Mouse (Mus musculus): ENCODE data around the gene Timp2.
"Not testable (repeated sequence)": the region's sequence is repeated elsewhere in the genome, so short reads cannot be mapped to it uniquely, and the experiment has no call there.

Gene Timp2

GRCm38 (mm10) chr11:118337491-118338168 is 17.9 kb downstream of the Timp2 start:
- peak; percentile 92 for DNase-seq (ENCODE audit: low read depth, low spot score)

GRCm38 (mm10) chr11:118333431-118333830 is 22.1 kb downstream of the Timp2 start:
- no peak for DNase-seq (ENCODE audit: low read depth, low spot score)

GRCm38 (mm10) chr11:118332376-118332775 is 23.2 kb downstream of the Timp2 start:
- no peak for DNase-seq (ENCODE audit: low read depth, low spot score)

GRCm38 (mm10) chr11:118330777-118331176 is 24.8 kb downstream of the Timp2 start:
- peak; percentile 79 for DNase-seq (ENCODE audit: low read depth, low spot score)

- DNase-seq (ENCODE audit: low read depth, low spot score), result no peak
Measured at GRCm38 (mm10) chr11:118330361-118330760, 25.2 kb downstream of the Timp2 start.

GRCm38 (mm10) chr11:118328947-118329346 is 26.6 kb downstream of the Timp2 start:
- no peak for DNase-seq (ENCODE audit: low read depth, low spot score)

- no peak for DNase-seq (ENCODE audit: low read depth, low spot score)
Measured at GRCm38 (mm10) chr11:118328511-118328910, 27.0 kb downstream of the Timp2 start.

GRCm38 (mm10) chr11:118326991-118327971 is 28.3 kb downstream of the Timp2 start:
- DNase-seq (ENCODE audit: low read depth, low spot score), result peak; percentile 97

- no peak for DNase-seq (ENCODE audit: low read depth, low spot score)
Measured at GRCm38 (mm10) chr11:118326491-118326890, 29.0 kb downstream of the Timp2 start.

- DNase-seq (ENCODE audit: low read depth, low spot score), result no peak
Measured at GRCm38 (mm10) chr11:118324541-118324940, 31.0 kb downstream of the Timp2 start.

- DNase-seq (ENCODE audit: low read depth, low spot score), result no peak
Measured at GRCm38 (mm10) chr11:118323974-118324373, 31.6 kb downstream of the Timp2 start.

GRCm38 (mm10) chr11:118322647-118323046 is 32.9 kb downstream of the Timp2 start:
- DNase-seq (ENCODE audit: low read depth, low spot score), result peak; percentile 54

- DNase-seq (ENCODE audit: low read depth, low spot score), result no peak
Measured at GRCm38 (mm10) chr11:118321971-118322370, 33.6 kb downstream of the Timp2 start.

- DNase-seq (ENCODE audit: low read depth, low spot score), result peak; percentile 85
Measured at GRCm38 (mm10) chr11:118321500-118321899, 34.0 kb downstream of the Timp2 start.

- peak; percentile 74 for DNase-seq (ENCODE audit: low read depth, low spot score)
Measured at GRCm38 (mm10) chr11:118318678-118319077, 36.9 kb downstream of the Timp2 start.

GRCm38 (mm10) chr11:118317129-118317528 is 38.4 kb downstream of the Timp2 start:
- peak; percentile 77 for DNase-seq (ENCODE audit: low read depth, low spot score)

- no peak for DNase-seq (ENCODE audit: low read depth, low spot score)
Measured at GRCm38 (mm10) chr11:118316231-118316806, 39.2 kb downstream of the Timp2 start.

- DNase-seq (ENCODE audit: low read depth, low spot score), result no peak
Measured at GRCm38 (mm10) chr11:118312132-118312723, 43.3 kb downstream of the Timp2 start.

GRCm38 (mm10) chr11:118307962-118308361 is 47.6 kb downstream of the Timp2 start:
- not testable (repeated sequence) for DNase-seq (ENCODE audit: low read depth, low spot score)

GRCm38 (mm10) chr11:118303959-118304358 is 51.6 kb downstream of the Timp2 start:
- not testable (repeated sequence) for DNase-seq (ENCODE audit: low read depth, low spot score)

GRCm38 (mm10) chr11:118298810-118299209 is 56.7 kb downstream of the Timp2 start:
- DNase-seq (ENCODE audit: low read depth, low spot score), result no peak

GRCm38 (mm10) chr11:118297967-118298366 is 57.6 kb downstream of the Timp2 start:
- DNase-seq (ENCODE audit: low read depth, low spot score), result no peak
